22 mouse cellular contexts compared by ENCODE assay signal in genomic region chr8:127175160-127175836, GRCm38 (mm10).
DNase-seq lines count a peak whose midpoint lies in the region; ATAC-seq and TF ChIP-seq lines count a peak whose summit lies in the region.
"Had no signal": no experiment of that assay in that cellular context is flagged by ENCODE, and none has a peak within 500 bp of the region (broad histone marks: within the 10 kb centered on the region; RNA-seq: fewer than 3 reads in every experiment).

No protein-coding gene starts in this region.

- 0 out of 2 replicates have a peak overlapping the region, but pooled peaks have one; percentile 27 for H3K27ac ChIP-seq in intestine, embryonic 14.5 days (ENCODE audit: low read depth)
- H3K27ac ChIP-seq in intestine, postnatal 0 days (ENCODE audit: low read depth, low read length) = no peak overlapping the region
- H3K27ac ChIP-seq in intestine, embryonic 15.5 days = no peak overlapping the region
- H3K27ac ChIP-seq in intestine, embryonic 16.5 days (ENCODE audit: low read length) = 0 out of 2 replicates have a peak overlapping the region, but pooled peaks have one; percentile 15
- no peak overlapping the region for H3K27ac ChIP-seq in liver, postnatal 0 days (ENCODE audit: low read depth)

- H3K4me3 ChIP-seq in intestine, embryonic 14.5 days (ENCODE audit: low read depth, low read length) = no peak overlapping the region
- no peak overlapping the region for H3K4me3 ChIP-seq in intestine, postnatal 0 days (ENCODE audit: low read depth, low read length)
- H3K4me3 ChIP-seq in intestine, embryonic 15.5 days (replicated peaks) = no peak overlapping the region
- no peak overlapping the region for H3K4me3 ChIP-seq in intestine, embryonic 16.5 days (ENCODE audit: low read length)
- no peak overlapping the region for H3K4me3 ChIP-seq in liver, postnatal 0 days (ENCODE audit: low read depth, low read length)

- H3K9ac ChIP-seq in intestine, embryonic 14.5 days (ENCODE audit: low read length) = no peak overlapping the region
- no peak overlapping the region for H3K9ac ChIP-seq in intestine, postnatal 0 days (ENCODE audit: low read depth, low read length)
- H3K9ac ChIP-seq in intestine, embryonic 15.5 days = no peak overlapping the region
- no peak overlapping the region for H3K9ac ChIP-seq in intestine, embryonic 16.5 days (ENCODE audit: low read depth, low read length)
- H3K9ac ChIP-seq in liver, postnatal 0 days (replicated peaks) = no peak overlapping the region

- no peaks in the 10 kb centered on the region for H3K36me3 ChIP-seq in intestine, embryonic 14.5 days (ENCODE audit: control insufficient read depth, insufficient read depth, low read length)
- H3K36me3 ChIP-seq in intestine, postnatal 0 days (ENCODE audit: control insufficient read depth, insufficient read depth) = no peaks in the 10 kb centered on the region
- no peaks in the 10 kb centered on the region for H3K36me3 ChIP-seq in intestine, embryonic 15.5 days
- H3K36me3 ChIP-seq in intestine, embryonic 16.5 days (ENCODE audit: control insufficient read depth, insufficient read depth, low read length) = no peaks in the 10 kb centered on the region
- H3K36me3 ChIP-seq in liver, postnatal 0 days (replicated peaks; ENCODE audit: insufficient read depth, low read length) = no peaks in the 10 kb centered on the region
- H3K36me3 ChIP-seq: G1E had no signal

- no peak for TF ChIP-seq EP300 in liver, postnatal 0 days (IDR thresholded peaks at IDR 0.05; ENCODE audit: low read depth)

- peak; percentile 48 for ATAC-seq in intestine, embryonic 14.5 days (replicated peaks; ENCODE audit: low FRiP score, low TSS enrichment, low read depth)
- ATAC-seq in intestine, postnatal 0 days = no peak
- ATAC-seq in intestine, embryonic 15.5 days = peak; percentile 57; the same call in 1 of the 2 replicates
- ATAC-seq in intestine, embryonic 16.5 days = peak; percentile 60
- ATAC-seq in liver, postnatal 0 days = no peak
- ATAC-seq: activated CD4-positive, CD25-positive, alpha-beta regulatory T cell, adult 4 months; CD4-positive, CD25-positive, alpha-beta regulatory T cell, adult 4 months; Patski had no signal

- TF ChIP-seq CTCF in intestine, postnatal 0 days (IDR thresholded peaks at IDR 0.05; ENCODE audit: low read depth) = no peak
- TF ChIP-seq CTCF in liver, postnatal 0 days (IDR thresholded peaks at IDR 0.05; ENCODE audit: low read depth) = no peak

- no peaks in the 10 kb centered on the region for H3K27me3 ChIP-seq in intestine, embryonic 14.5 days (replicated peaks; ENCODE audit: control insufficient read depth, insufficient read depth, low read length)
- H3K27me3 ChIP-seq in intestine, postnatal 0 days (replicated peaks; ENCODE audit: control insufficient read depth, insufficient read depth, low read length) = no peaks in the 10 kb centered on the region
- no peaks in the 10 kb centered on the region for H3K27me3 ChIP-seq in intestine, embryonic 15.5 days (replicated peaks)
- no peaks in the 10 kb centered on the region for H3K27me3 ChIP-seq in intestine, embryonic 16.5 days (replicated peaks; ENCODE audit: control insufficient read depth, insufficient read depth, low read length)
- H3K27me3 ChIP-seq in liver, postnatal 0 days (ENCODE audit: insufficient read depth, low read length) = no peaks in the 10 kb centered on the region
- H3K27me3 ChIP-seq: CH12.LX, Patski had no signal

- no peaks in the 10 kb centered on the region for H3K9me3 ChIP-seq in intestine, embryonic 14.5 days (ENCODE audit: control insufficient read depth, low read length)
- no peaks in the 10 kb centered on the region for H3K9me3 ChIP-seq in intestine, postnatal 0 days (ENCODE audit: control insufficient read depth)
- no peaks in the 10 kb centered on the region for H3K9me3 ChIP-seq in intestine, embryonic 15.5 days
- H3K9me3 ChIP-seq in intestine, embryonic 16.5 days (ENCODE audit: control insufficient read depth, low read length) = no peaks in the 10 kb centered on the region
- no peaks in the 10 kb centered on the region for H3K9me3 ChIP-seq in liver, postnatal 0 days (ENCODE audit: low read length)

- H3K4me2 ChIP-seq in intestine, embryonic 14.5 days (ENCODE audit: low read length) = no peak overlapping the region
- H3K4me2 ChIP-seq in intestine, postnatal 0 days (replicated peaks; ENCODE audit: low read depth) = no peak overlapping the region
- H3K4me2 ChIP-seq in intestine, embryonic 15.5 days (replicated peaks) = no peak overlapping the region
- no peak overlapping the region for H3K4me2 ChIP-seq in intestine, embryonic 16.5 days (ENCODE audit: low read depth, low read length)
- no peak overlapping the region for H3K4me2 ChIP-seq in liver, postnatal 0 days (ENCODE audit: low read depth, low read length)

- DNase-seq in intestine, embryonic 14.5 days (ENCODE audit: low spot score) = no peak
- DNase-seq in retina, embryonic 14.5 days (ENCODE audit: low spot score) = peak; percentile 1
- no peak for DNase-seq in retina, postnatal 1 day
- no peak for DNase-seq in liver, postnatal 0 days
- DNase-seq in layer of hippocampus, adult 8-10 months (ENCODE audit: low spot score in 2 of 2) = no peak
- DNase-seq: adrenal gland, adult 2 months; adrenal gland, adult 8-10 months; adrenal gland, postnatal 10 days; adrenal gland, postnatal 14 days; adrenal gland, postnatal 25 days; adrenal gland, postnatal 36 days; B cell, adult 2 months; cerebellum, adult 11 months; cerebellum, adult 11-12 months had no signal

- H3K4me1 ChIP-seq in intestine, embryonic 14.5 days (replicated peaks; ENCODE audit: control insufficient read depth, insufficient read depth, low read length) = peaks cover 10% of the 10 kb centered on the region; the same call in 1 of the 2 replicates
- H3K4me1 ChIP-seq in intestine, postnatal 0 days (replicated peaks; ENCODE audit: control insufficient read depth, insufficient read depth, low read length) = peaks cover 5% of the 10 kb centered on the region; the same call in 1 of the 2 replicates
- peaks cover 13% of the 10 kb centered on the region; the same call in 1 of the 2 replicates for H3K4me1 ChIP-seq in intestine, embryonic 15.5 days (replicated peaks)
- peaks cover 19% of the 10 kb centered on the region for H3K4me1 ChIP-seq in intestine, embryonic 16.5 days (ENCODE audit: control insufficient read depth, insufficient read depth, low read length)
- H3K4me1 ChIP-seq in liver, postnatal 0 days (ENCODE audit: insufficient read depth) = no peaks in the 10 kb centered on the region

- WGBS in intestine, embryonic 14.5 days = 55% methylated on average over 6 of the region's 6 CpGs
- 29% methylated on average over 6 of the region's 6 CpGs for WGBS in intestine, postnatal 0 days
- 42% methylated on average over 6 of the region's 6 CpGs for WGBS in intestine, embryonic 15.5 days
- 49% methylated on average over 6 of the region's 6 CpGs for WGBS in intestine, embryonic 16.5 days
- WGBS in liver, postnatal 0 days (ENCODE audit: insufficient replicate concordance) = 63% methylated on average over 6 of the region's 6 CpGs

Comparison
In these comparisons a context has a peak if more than half of its experiments do, and no peak if none do; other contexts are left out.
1. ATAC-seq: peak in intestine, embryonic 14.5 days (single experiment), intestine, embryonic 15.5 days (single experiment) and intestine, embryonic 16.5 days (single experiment); none in intestine, postnatal 0 days (single experiment) and liver, postnatal 0 days (single experiment).
2. H3K27ac ChIP-seq: peak in intestine, embryonic 14.5 days (single experiment) and intestine, embryonic 16.5 days (single experiment); none in intestine, postnatal 0 days (single experiment), intestine, embryonic 15.5 days (single experiment) and liver, postnatal 0 days (single experiment).